Mouse (Mus musculus): ENCODE results near the gene Tradd.

- TF ChIP-seq CTCF (IDR thresholded peaks at IDR 0.05) (no peak), POLR2A (IDR thresholded peaks at IDR 0.05; ENCODE audit: insufficient read depth, low read depth, low read length) (peak; percentile 76)
These were observed at the start of gene Tradd, which contains the start of gene Fbxl8 for GRCm38 (mm10) chr8:105264024-105264982.

Data from heart, adult 2 months (tissue).